In genomic region chr10:20995236-20995635, GRCm38 (mm10) we compare ENCODE assay signal across 13 mouse cellular contexts. TPM values are rescaled to one million over a fixed set of nuclear protein-coding genes. Genes with fewer than 3 reads are reported as not detected.
A peak's percentile ranks its signal among the peaks of the same experiment; 100 is the strongest.
DNase-seq lines count a peak whose midpoint lies in the region; ATAC-seq and TF ChIP-seq lines count a peak whose summit lies in the region.
"Had no signal": no experiment of that assay in that cellular context is flagged by ENCODE, and none has a peak within 500 bp of the region (broad histone marks: within the 10 kb centered on the region; RNA-seq: fewer than 3 reads in every experiment).

No protein-coding gene starts in this region.

- intact Hi-C loops in left cerebral cortex, adult 2 months (cut with DNase I), result no loop called here
- intact Hi-C loops in left cerebral cortex, postnatal 25 days (cut with DNase I), result no loop called here

- H3K4me3 ChIP-seq in forebrain, embryonic 12.5 days (replicated peaks), result no peak overlapping the region
- no peak overlapping the region for H3K4me3 ChIP-seq in forebrain, embryonic 10.5 days
- no peak overlapping the region for H3K4me3 ChIP-seq in midbrain, postnatal 0 days (ENCODE audit: low read depth, low read length)
- H3K4me3 ChIP-seq in left cerebral cortex, adult 2 months, result no peak overlapping the region
- H3K4me3 ChIP-seq: intestine, embryonic 15.5 days had no signal

- H3K9ac ChIP-seq in forebrain, embryonic 12.5 days, result no peak overlapping the region
- H3K9ac ChIP-seq in midbrain, postnatal 0 days (replicated peaks; ENCODE audit: low read length, poor library complexity, severe bottlenecking), result no peak overlapping the region
- H3K9ac ChIP-seq: intestine, embryonic 15.5 days; liver, embryonic 14.5 days had no signal

- no peaks in the 10 kb centered on the region for H3K27me3 ChIP-seq in forebrain, embryonic 12.5 days
- no peaks in the 10 kb centered on the region for H3K27me3 ChIP-seq in forebrain, embryonic 10.5 days (ENCODE audit: poor library complexity, severe bottlenecking)
- H3K27me3 ChIP-seq in midbrain, postnatal 0 days (ENCODE audit: insufficient read depth, low read length), result no peaks in the 10 kb centered on the region
- H3K27me3 ChIP-seq: intestine, embryonic 15.5 days had no signal

- H3K36me3 ChIP-seq in forebrain, embryonic 12.5 days (replicated peaks), result no peaks in the 10 kb centered on the region
- no peaks in the 10 kb centered on the region for H3K36me3 ChIP-seq in forebrain, embryonic 10.5 days (replicated peaks)
- H3K36me3 ChIP-seq in midbrain, postnatal 0 days (ENCODE audit: insufficient read depth, low read length), result peaks cover 3% of the 10 kb centered on the region; the same call in 1 of the 2 replicates
- H3K36me3 ChIP-seq: intestine, embryonic 15.5 days had no signal

- WGBS in forebrain, embryonic 12.5 days, result 56% methylated on average over 2 of the region's 2 CpGs
- 45% methylated on average over 2 of the region's 2 CpGs for WGBS in forebrain, embryonic 10.5 days
- WGBS in midbrain, postnatal 0 days, result 44% methylated on average over 2 of the region's 2 CpGs

- H3K4me1 ChIP-seq in forebrain, embryonic 12.5 days, result 0 out of 2 replicates have a peak, but pooled peaks cover 4% of the 10 kb centered on the region
- peaks cover 5% of the 10 kb centered on the region; the same call in 1 of the 2 replicates for H3K4me1 ChIP-seq in forebrain, embryonic 10.5 days
- H3K4me1 ChIP-seq in midbrain, postnatal 0 days (ENCODE audit: insufficient read depth, low read length), result no peaks in the 10 kb centered on the region
- H3K4me1 ChIP-seq: intestine, embryonic 15.5 days had no signal

- H3K9me3 ChIP-seq in forebrain, embryonic 12.5 days, result no peaks in the 10 kb centered on the region
- H3K9me3 ChIP-seq in forebrain, embryonic 10.5 days, result no peaks in the 10 kb centered on the region
- H3K9me3 ChIP-seq in midbrain, postnatal 0 days (ENCODE audit: low read length), result no peaks in the 10 kb centered on the region
- H3K9me3 ChIP-seq: intestine, embryonic 15.5 days had no signal

- ATAC-seq in forebrain, embryonic 12.5 days (ENCODE audit: low FRiP score), result peak; percentile 41; the same call in 1 of the 2 replicates
- no peak for ATAC-seq in midbrain, postnatal 0 days (ENCODE audit: low FRiP score)
- ATAC-seq: intestine, embryonic 15.5 days had no signal

- DNase-seq in forebrain, embryonic 10.5 days (ENCODE audit: extremely low spot score, low spot score), result no peak
- peak; percentile 39 for DNase-seq in brain, adult 2 months (ENCODE audit: low read depth, low spot score)
- peak; percentile 13 to 27 for DNase-seq in cerebellum, postnatal 36 days
- DNase-seq in midbrain, postnatal 0 days (ENCODE audit: low spot score), result peak; percentile 21
- no peak for DNase-seq in left cerebral cortex, adult 2 months (ENCODE audit: extremely low spot score in 1 of 2, low spot score in 2 of 2)
- no peak for DNase-seq in left cerebral cortex, postnatal 25 days (ENCODE audit: low spot score in 2 of 2)
- no peak for DNase-seq in urinary bladder, postnatal 25 days (ENCODE audit: low spot score)
- DNase-seq: adrenal gland, postnatal 14 days; kidney, postnatal 4 days had no signal

- 0 out of 2 replicates have a peak, but pooled peaks have one; percentile 1 for TF ChIP-seq CTCF in midbrain, postnatal 0 days (IDR thresholded peaks at IDR 0.05)
- no peak for TF ChIP-seq CTCF in left cerebral cortex, adult 2 months (IDR thresholded peaks at IDR 0.05)

- H3K4me2 ChIP-seq in forebrain, embryonic 12.5 days, result no peak overlapping the region
- no peak overlapping the region for H3K4me2 ChIP-seq in midbrain, postnatal 0 days (ENCODE audit: low read depth, low read length, poor library complexity, severe bottlenecking)
- H3K4me2 ChIP-seq: intestine, embryonic 15.5 days had no signal

- no peak overlapping the region for H3K27ac ChIP-seq in forebrain, embryonic 12.5 days
- H3K27ac ChIP-seq in forebrain, embryonic 10.5 days, result no peak overlapping the region
- H3K27ac ChIP-seq in midbrain, postnatal 0 days (ENCODE audit: low read depth, low read length), result no peak overlapping the region
- H3K27ac ChIP-seq in left cerebral cortex, adult 2 months, result no peak overlapping the region
- H3K27ac ChIP-seq: intestine, embryonic 15.5 days; liver, embryonic 14.5 days; macrophage had no signal

RNA-seq across cellular contexts. Expression of gene Ahi1, which starts 42.9 kb away (rescaled TPM):
- polyA plus RNA-seq in forebrain, embryonic 12.5 days (2016; fragmentation: Nextera tagmentation; extraction: Ambion mirVana), result 32.4 and 36.1 TPM in 2 replicates
- polyA plus RNA-seq in forebrain, embryonic 10.5 days (2016; fragmentation: Nextera tagmentation; extraction: Ambion mirVana), result 16.8 and 17.9 TPM in 2 replicates
- 304 and 386 TPM in 2 replicates for total RNA-seq in midbrain, postnatal 0 days (2014; rRNA removed)
- polyA plus RNA-seq in midbrain, postnatal 0 days (2015; fragmentation: Nextera tagmentation; extraction: Ambion mirVana), result 189 and 206 TPM in 2 replicates
- 100 to 1,000 TPM; 181 to 211 TPM for total RNA-seq in left cerebral cortex, adult 2 months (2021)
- 100 to 1,000 TPM; 154 to 175 TPM for total RNA-seq in left cerebral cortex, postnatal 25 days (2021)

Comparison
In these comparisons a context has a peak if more than half of its experiments do, and no peak if none do; other contexts are left out.
1. DNase-seq: peak in brain, adult 2 months (single experiment), cerebellum, postnatal 36 days (2 of 2) and midbrain, postnatal 0 days (single experiment); none in forebrain, embryonic 10.5 days (single experiment), left cerebral cortex, adult 2 months (0 of 2), left cerebral cortex, postnatal 25 days (0 of 2) and urinary bladder, postnatal 25 days (single experiment).